Mouse (Mus musculus): Measurements from ENCODE around the gene Cald1.

- TF ChIP-seq CTCF (conservative IDR thresholded peaks at IDR 0.05; ENCODE audit: insufficient read depth, insufficient read length, low read depth, low read length): no peak
- no peak for TF ChIP-seq POLR2A (IDR thresholded peaks at IDR 0.05; ENCODE audit: low read depth, low read length)
Measured at GRCm38 (mm10) chr6:34664749-34665148, 66.4 kb downstream of the Cald1 start.

Data from kidney, adult 2 months (tissue).